Mouse (Mus musculus) olfactory bulb, adult 2 months (tissue): ENCODE results near the gene 4921524J17Rik. TPM values are rescaled to one million over a fixed set of nuclear protein-coding genes. Genes with fewer than 3 reads are reported as not detected.

Source experiments
- H3K27ac ChIP-seq: fragments of 200-500 bp; 2 replicates; pipeline ENCODE4 v1.5.1; 2012; ENCODE audit warnings: low read depth, low read length; ENCODE audit not compliant: insufficient read depth
- H3K4me1 ChIP-seq: fragments of 200-500 bp; 2 replicates; pipeline ENCODE4 v1.6.1; 2012; ENCODE audit warnings: low read length; ENCODE audit not compliant: control insufficient read depth, insufficient read depth
- H3K4me3 ChIP-seq: fragments of 200-500 bp; 2 replicates; pipeline ENCODE4 v1.5.1; 2012; ENCODE audit warnings: mild to moderate bottlenecking, low read depth, low read length, moderate library complexity; ENCODE audit not compliant: insufficient read depth
- CTCF ChIP-seq: fragments of 200-500 bp; IDR thresholded peaks from 2 replicates; pipeline ENCODE4 v1.5.1; 2012; ENCODE audit warnings: low read depth, mild to moderate bottlenecking, low read length, moderate library complexity; ENCODE audit not compliant: insufficient read depth
- POLR2A ChIP-seq: fragments of 200-500 bp; IDR thresholded peaks from 2 replicates; pipeline ENCODE4 v1.6.1; 2012; ENCODE audit warnings: mild to moderate bottlenecking, low read depth, low read length, moderate library complexity; ENCODE audit not compliant: insufficient read depth
- WGBS: fragments of 180-500 bp; shearing (Covaris S2); methylation state at CpG from one replicate; pipeline ENCODE4 v1.1.7; 2018; 5-methylcytosine and 5-hydroxymethylcytosine counted together
- polyA plus RNA-seq: library from polyadenylated mRNA; stranded (reverse); fragments of >200 nt; gene quantifications from 2 replicates; pipeline ENCODE4 v1.2.4, GENCODE M21; 2012; ENCODE audit warnings: low replicate concordance; ENCODE audit not compliant: missing spikeins, insufficient read depth, insufficient read length

The 4921524J17Rik gene
- polyA plus RNA-seq, 1 experiment = not detected

DNA sequence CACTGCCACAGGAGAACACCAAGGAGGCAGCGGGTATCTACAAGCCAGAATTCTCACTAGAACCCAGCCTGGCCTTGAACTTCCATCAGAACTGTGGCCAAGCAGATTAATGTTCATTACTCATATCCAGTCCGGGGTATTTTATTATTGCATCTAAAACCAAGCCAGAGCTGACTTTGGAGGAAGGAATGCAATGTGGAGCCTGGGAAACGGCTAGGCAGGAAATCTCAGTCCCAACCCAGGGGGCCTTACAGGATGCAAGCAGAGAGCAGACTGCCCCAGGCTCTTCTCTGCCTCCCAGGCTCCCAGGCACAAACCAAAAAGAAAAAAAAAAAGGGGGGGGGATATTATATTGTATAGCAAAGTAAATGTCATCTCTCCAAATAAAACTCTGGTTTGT is 1.8 kb downstream of the 4921524J17Rik start:
- WGBS = 36% methylated on average over 3 of the region's 3 CpGs
- TF ChIP-seq POLR2A (no peak), CTCF (no peak)
- Histone ChIP-seq H3K4me3 (no peak overlapping the region), H3K27ac (no peak overlapping the region), H3K4me1 (peaks cover 5% of the 10 kb centered on the region; the same call in 1 of the 2 replicates)

DNA sequence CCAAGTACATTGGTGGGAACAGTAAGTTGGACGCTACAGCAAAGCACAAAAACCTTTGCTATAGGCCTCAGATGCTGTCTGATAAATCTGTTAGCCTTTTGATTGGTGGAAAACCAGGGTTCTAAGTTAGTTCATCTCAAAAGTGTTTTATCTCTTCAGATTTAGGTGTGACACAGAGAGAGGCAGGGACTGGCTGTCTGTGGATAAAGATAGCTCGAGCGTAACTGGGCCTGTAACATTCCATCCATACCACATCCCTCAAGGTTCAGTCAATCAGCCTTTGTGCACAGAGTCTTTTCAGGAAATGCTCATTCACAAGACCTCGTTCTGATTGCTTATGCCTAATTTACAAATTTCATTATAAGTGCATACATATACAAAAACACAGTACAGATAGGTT is 3.4 kb downstream of the 4921524J17Rik start:
- no peak overlapping the region for H3K27ac ChIP-seq
- peaks cover 5% of the 10 kb centered on the region; the same call in 1 of the 2 replicates for H3K4me1 ChIP-seq
- 60% methylated on average over 4 of the region's 4 CpGs for WGBS
- H3K4me3 ChIP-seq = no peak overlapping the region
- TF ChIP-seq POLR2A = no peak
- no peak for TF ChIP-seq CTCF

DNA sequence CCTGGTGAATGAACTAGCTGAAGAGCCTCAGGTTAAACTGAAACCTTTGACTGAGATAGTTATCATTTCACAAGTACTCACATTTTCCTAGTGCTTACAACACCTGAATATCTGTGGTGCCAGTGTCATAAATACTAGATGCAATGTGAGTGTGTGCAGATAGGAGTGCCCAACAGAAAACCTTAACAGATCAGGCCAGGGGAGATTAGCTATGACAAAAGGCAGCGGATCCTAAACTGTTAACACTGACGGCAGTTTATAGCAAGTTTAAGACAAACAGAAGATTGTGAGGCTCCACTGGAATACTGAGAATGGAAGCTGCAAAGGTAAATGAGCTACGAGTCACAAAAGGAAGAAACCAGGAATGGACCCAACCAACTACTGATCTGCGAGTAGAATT is 5.6 kb downstream of the 4921524J17Rik start:
- H3K27ac ChIP-seq = no peak overlapping the region
- 79% methylated on average over 4 of the region's 4 CpGs for WGBS
- H3K4me1 ChIP-seq = peaks cover 5% of the 10 kb centered on the region; the same call in 1 of the 2 replicates
- no peak overlapping the region for H3K4me3 ChIP-seq
- TF ChIP-seq CTCF (no peak), POLR2A (no peak)

DNA sequence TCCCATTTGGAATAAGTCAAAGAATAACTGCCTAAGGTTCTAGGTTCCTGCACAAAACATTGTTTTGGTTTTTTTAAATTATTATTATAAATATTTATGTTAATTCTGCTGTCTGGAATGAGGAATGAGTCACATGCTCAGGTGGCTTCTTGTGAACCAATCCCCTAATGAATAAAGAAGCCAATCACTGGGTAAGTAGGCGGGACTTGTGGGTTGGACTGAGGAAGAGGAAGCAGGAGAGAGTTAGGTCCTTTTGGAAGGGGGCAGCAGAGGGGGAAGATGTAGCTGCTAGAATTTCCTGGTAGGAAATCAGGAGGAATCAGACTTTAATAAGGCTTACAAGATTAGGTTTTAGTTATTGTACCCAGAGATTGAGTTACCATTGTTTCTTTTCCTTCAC is 11.3 kb downstream of the 4921524J17Rik start:
- Histone ChIP-seq H3K4me3 (no peak overlapping the region), H3K27ac (no peak overlapping the region), H3K4me1 (peaks cover 3% of the 10 kb centered on the region; the same call in 1 of the 2 replicates)
- 86% methylated on average over 1 of the region's 1 CpGs for WGBS
- no peak for TF ChIP-seq CTCF
- TF ChIP-seq POLR2A = no peak

DNA sequence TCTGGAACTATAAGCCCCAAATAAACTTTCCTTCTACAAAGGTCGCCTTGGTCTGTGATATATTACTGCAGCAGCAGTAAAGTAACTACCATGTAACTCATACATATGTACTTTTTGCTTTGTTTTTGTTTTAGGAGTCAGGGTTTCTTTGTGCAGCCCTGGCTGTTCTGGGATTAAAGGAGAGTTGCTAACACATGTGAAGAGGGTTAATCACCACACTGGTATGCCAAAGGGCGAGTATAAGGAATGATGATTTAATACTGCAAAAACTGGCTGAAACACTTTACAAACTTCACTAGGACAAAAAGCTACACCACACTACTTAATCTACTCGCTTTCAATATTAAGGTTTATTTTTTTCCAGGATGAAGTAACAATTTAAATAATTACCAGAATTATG is 24.1 kb downstream of the 4921524J17Rik start:
- no peak for TF ChIP-seq CTCF
- no peak for TF ChIP-seq POLR2A
- peaks cover 4% of the 10 kb centered on the region; the same call in 1 of the 2 replicates for H3K4me1 ChIP-seq
- H3K27ac ChIP-seq = no peak overlapping the region
- H3K4me3 ChIP-seq = no peak overlapping the region
- WGBS = 88% methylated on average over 3 of the region's 3 CpGs

DNA sequence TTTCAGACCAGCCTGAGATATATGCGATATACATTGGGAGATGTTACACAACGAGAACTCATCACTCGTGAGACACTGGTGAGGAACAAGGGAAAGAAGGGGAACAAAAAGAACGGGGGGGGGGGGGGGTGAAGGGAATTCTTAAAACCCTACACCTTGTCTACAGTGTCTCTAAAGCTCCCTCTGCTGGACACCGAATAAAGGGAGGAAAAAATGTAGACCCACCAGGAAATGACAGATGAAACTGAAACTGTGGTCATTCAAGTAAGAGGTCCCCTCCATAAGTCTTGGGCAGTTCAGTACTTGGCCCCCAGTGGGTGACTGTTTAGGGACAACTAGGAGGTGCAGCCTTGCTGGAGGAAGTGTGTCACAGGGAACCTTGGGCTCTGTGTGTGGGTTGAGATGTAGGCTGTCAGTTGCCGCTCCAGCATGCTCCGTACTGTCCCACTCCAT is 24.6 kb downstream of the 4921524J17Rik start:
- Histone ChIP-seq H3K27ac (no peak overlapping the region), H3K4me3 (no peak overlapping the region), H3K4me1 (peaks cover 4% of the 10 kb centered on the region; the same call in 1 of the 2 replicates)
- TF ChIP-seq CTCF (no peak), POLR2A (no peak)
- WGBS = 55% methylated on average over 7 of the region's 7 CpGs

DNA sequence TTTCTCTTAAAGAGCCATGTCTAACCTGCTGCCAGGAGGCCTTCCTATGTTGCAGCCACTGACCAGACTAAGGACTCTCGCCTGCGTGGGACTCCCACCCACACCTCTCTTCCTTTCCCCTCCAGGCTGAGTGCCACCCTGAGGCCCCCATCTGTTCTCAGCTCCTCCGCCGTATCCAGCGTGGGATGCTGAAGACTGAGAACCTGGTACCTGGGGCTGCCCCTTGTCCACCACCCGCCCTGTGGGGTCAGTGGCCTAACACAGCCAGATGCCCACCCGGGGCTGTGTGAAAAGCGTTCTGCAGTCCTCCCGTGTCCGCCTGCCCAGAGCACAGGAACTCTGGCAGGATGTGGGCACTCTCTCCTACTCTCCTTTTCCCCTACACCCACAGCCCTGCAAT is 26.7 kb downstream of the 4921524J17Rik start:
- H3K4me3 ChIP-seq = no peak overlapping the region
- peaks cover 4% of the 10 kb centered on the region; the same call in 1 of the 2 replicates for H3K4me1 ChIP-seq
- no peak for TF ChIP-seq POLR2A
- no peak for TF ChIP-seq CTCF
- no peak overlapping the region for H3K27ac ChIP-seq
- 75% methylated on average over 10 of the region's 10 CpGs for WGBS

DNA sequence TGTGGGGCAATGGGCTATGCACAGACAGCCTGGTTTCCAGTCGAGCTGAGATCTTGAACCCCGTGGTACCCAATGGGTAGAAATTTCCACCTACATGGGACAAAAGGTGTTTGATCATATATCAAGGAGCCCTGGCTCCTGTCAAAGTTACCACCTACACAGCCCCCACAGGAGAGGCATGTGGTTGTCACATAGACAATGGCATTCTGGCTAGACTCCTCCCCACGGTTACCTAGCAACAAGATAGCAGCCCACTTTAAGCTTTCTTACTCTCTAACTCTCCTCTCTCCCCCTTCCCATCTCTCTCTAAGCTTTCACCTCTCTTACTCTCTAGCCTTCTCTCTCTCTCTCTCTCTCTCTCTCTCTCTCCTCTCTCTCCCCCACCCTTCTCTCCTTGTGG is 27.2 kb downstream of the 4921524J17Rik start:
- Histone ChIP-seq H3K4me1 (peaks cover 4% of the 10 kb centered on the region; the same call in 1 of the 2 replicates), H3K4me3 (no peak overlapping the region), H3K27ac (no peak overlapping the region)
- TF ChIP-seq POLR2A (no peak), CTCF (no peak)
- WGBS = 59% methylated on average over 3 of the region's 3 CpGs

DNA sequence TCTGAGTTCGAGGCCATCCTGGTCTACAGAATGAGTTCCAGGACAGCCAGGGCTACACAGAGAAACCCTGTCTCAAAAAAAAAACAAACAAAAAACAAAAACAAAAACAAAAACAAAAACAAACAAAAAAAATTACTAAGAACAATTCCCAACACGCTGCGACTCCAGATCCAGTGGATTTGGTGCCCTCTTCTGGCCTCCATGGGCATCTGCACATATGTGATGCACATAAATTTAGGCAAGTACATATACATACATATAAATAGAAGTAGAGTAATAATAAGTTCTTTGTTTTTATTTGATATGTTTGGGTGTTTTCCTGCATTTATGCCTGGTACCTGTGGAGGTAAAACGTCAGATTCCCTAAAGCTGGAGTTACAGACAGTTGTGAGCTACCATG is 34.1 kb downstream of the 4921524J17Rik start:
- Histone ChIP-seq H3K27ac (no peak overlapping the region), H3K4me3 (no peak overlapping the region), H3K4me1 (no peaks in the 10 kb centered on the region)
- 85% methylated on average over 4 of the region's 4 CpGs for WGBS
- no peak for TF ChIP-seq CTCF
- TF ChIP-seq POLR2A = no peak

DNA sequence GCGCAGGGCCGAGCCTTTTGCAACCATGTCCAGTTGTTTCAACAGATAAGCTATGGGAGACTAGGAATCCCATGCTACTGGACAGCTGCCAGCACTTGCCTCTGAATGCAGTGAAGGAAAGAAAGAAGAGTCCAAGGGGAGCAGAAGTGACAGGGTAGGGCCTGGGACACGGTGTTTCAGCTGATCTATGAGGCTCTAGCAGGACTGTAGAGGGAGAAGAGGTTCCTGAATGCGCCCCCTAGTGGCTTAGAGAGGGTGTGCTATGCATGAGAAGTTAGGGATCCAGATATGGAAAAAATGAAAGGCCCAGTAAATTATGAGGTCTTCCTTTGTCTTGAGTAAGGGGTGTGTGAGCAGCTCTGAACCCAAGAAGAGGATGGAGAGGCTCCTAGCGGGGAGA is 35.1 kb downstream of the 4921524J17Rik start:
- H3K27ac ChIP-seq = no peak overlapping the region
- WGBS = 57% methylated on average over 5 of the region's 5 CpGs
- H3K4me3 ChIP-seq = no peak overlapping the region
- no peaks in the 10 kb centered on the region for H3K4me1 ChIP-seq
- TF ChIP-seq CTCF = 0 out of 2 replicates have a peak, but pooled peaks have one; percentile 12
- TF ChIP-seq POLR2A = no peak
